Mouse (Mus musculus) liver, postnatal 0 days (tissue): ENCODE data around the gene Olfr1057. TPM values are rescaled to one million over a fixed set of nuclear protein-coding genes. Genes with fewer than 3 reads are reported as not detected.
"Not testable (repeated sequence)": the region's sequence is repeated elsewhere in the genome, so short reads cannot be mapped to it uniquely, and the experiment has no call there.

ENCODE experiments used
- ATAC-seq: fragments of 200-750 bp; cut with Nextera tagmentation; 2 replicates; pipeline ENCODE4 v1.8.0; 2017; ENCODE audit warnings: mild to moderate bottlenecking, moderate library complexity
- DNase-seq: peaks from one replicate; pipeline ENCODE4 v3.0.0-alpha.2; 2016
- H3K27ac ChIP-seq: fragments of 300-500 bp; sonication (generic); 2 replicates; pipeline ENCODE4 v1.5.1; 2014; ENCODE audit warnings: antibody characterized with exemption, moderate library complexity, mild to moderate bottlenecking, low read depth
- H3K27me3 ChIP-seq: fragments of 300-500 bp; sonication (generic); 2 replicates; pipeline ENCODE4 v1.6.1; 2014; ENCODE audit warnings: low read length, control low read depth, mixed read lengths; ENCODE audit not compliant: insufficient read depth
- H3K36me3 ChIP-seq: fragments of 300-500 bp; sonication (generic); replicated peaks from 2 replicates; pipeline ENCODE4 v1.6.1; 2014; ENCODE audit warnings: mild to moderate bottlenecking, control low read depth, low read length, moderate library complexity, mixed read lengths; ENCODE audit not compliant: insufficient read depth
- H3K4me1 ChIP-seq: fragments of 300-500 bp; sonication (generic); 2 replicates; pipeline ENCODE4 v1.6.1; 2014; ENCODE audit warnings: antibody characterized with exemption, mild to moderate bottlenecking, control low read depth; ENCODE audit not compliant: insufficient read depth
- H3K4me2 ChIP-seq: fragments of 300-500 bp; sonication (generic); 2 replicates; pipeline ENCODE4 v1.6.1; 2014; ENCODE audit warnings: low read depth, mild to moderate bottlenecking, low read length, moderate library complexity, mixed read lengths
- H3K4me3 ChIP-seq: fragments of 300-500 bp; sonication (generic); 2 replicates; pipeline ENCODE4 v1.5.1; 2014; ENCODE audit warnings: low read depth, low read length
- H3K9ac ChIP-seq: fragments of 300-500 bp; sonication (generic); replicated peaks from 2 replicates; pipeline ENCODE4 v1.6.1; 2014; ENCODE audit warnings: mild to moderate bottlenecking, moderate library complexity
- H3K9me3 ChIP-seq: fragments of 300-500 bp; sonication (generic); 2 replicates; pipeline ENCODE4 v1.6.1; 2016; ENCODE audit warnings: mild to moderate bottlenecking, control low read depth, low read length, mixed read lengths
- CTCF ChIP-seq: sonication (generic); IDR thresholded peaks from 2 replicates; pipeline ENCODE4 v1.5.1; 2016; ENCODE audit warnings: antibody characterized with exemption, low read depth
- EP300 ChIP-seq: IDR thresholded peaks from 2 replicates; pipeline ENCODE4 v1.6.1; 2016; ENCODE audit warnings: antibody characterized with exemption, low read depth, mild to moderate bottlenecking
- WGBS: fragments of 180-500 bp; shearing (Covaris S2); extraction: QIAGEN DNeasy Blood & Tissue Kit; methylation state at CpG from one replicate; pipeline ENCODE4 v1.1.7; 2014; ENCODE audit not compliant: insufficient replicate concordance; 5-methylcytosine and 5-hydroxymethylcytosine counted together
- polyA plus RNA-seq: library from polyadenylated mRNA; unstranded; fragments of >200 nt; fragmentation: Nextera tagmentation; extraction: Ambion mirVana; gene quantifications from 2 replicates; pipeline ENCODE4 v1.2.1, GENCODE M21; 2015

Olfr1057 gene
- not detected in 2 replicates for polyA plus RNA-seq

DNA sequence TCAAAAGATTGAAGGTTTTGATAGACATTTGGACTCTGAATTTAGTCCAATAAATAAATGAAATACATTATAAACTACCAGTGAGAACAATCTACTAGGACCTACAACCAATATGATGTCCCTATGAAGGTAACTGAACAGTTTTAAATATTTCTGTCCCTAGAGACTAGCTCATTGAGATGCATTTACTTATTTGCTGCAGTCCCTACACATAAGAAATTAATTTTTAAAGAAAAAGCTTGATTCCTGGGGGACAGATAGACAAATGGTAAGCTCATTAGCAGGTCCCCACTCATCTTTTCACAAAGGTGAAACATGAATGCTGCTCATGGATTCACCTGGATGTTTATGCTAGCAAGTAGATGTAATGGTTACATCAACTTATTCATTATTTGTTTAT is at the start of gene Olfr1057:
Olfr1057 (minus strand) TSS at position 101 of the 400 bp plus-strand sequence.
- H3K27ac ChIP-seq: no peak within 1 kb of the TSS
- no peaks in the 10 kb centered on the region for H3K9me3 ChIP-seq
- no peaks in the 10 kb centered on the region for H3K27me3 ChIP-seq
- DNase-seq (no peak), ATAC-seq (no peak)
- H3K9ac ChIP-seq: no peak within 1 kb of the TSS
- no peaks in the 10 kb centered on the region for H3K4me1 ChIP-seq
- H3K36me3 ChIP-seq: no peaks in the 10 kb centered on the region
- no peak within 1 kb of the TSS for H3K4me3 ChIP-seq
- H3K4me2 ChIP-seq: no peak within 1 kb of the TSS
- TF ChIP-seq EP300 (no peak), CTCF (no peak)

DNA sequence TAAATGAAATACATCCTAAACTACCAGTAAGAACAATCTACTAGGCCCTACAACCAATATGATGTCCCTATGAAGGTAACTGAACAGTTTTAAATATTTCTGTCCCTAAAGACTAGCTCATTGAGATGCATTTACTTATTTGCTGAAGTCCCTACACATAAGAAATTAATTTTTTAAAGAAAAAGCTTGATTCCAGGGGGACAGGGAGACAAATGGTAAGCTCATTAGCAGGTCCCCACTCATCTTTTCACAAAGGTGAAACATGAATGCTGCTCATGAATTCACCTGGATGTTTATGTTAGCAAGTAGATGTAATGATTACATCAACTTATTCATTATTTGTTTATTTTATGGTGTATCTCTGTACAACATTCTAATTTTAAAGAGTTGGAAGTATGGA is 48.5 kb upstream of the Olfr1057 start, which contains the start of gene Olfr1062:
Olfr1062 (minus strand) TSS at position 101 of the 400 bp plus-strand sequence.
- H3K9me3 ChIP-seq, H3K4me1 ChIP-seq, ATAC-seq, H3K9ac ChIP-seq, H3K27me3 ChIP-seq, H3K4me3 ChIP-seq, DNase-seq, H3K4me2 ChIP-seq, H3K27ac ChIP-seq, H3K36me3 ChIP-seq: not testable (repeated sequence)

DNA sequence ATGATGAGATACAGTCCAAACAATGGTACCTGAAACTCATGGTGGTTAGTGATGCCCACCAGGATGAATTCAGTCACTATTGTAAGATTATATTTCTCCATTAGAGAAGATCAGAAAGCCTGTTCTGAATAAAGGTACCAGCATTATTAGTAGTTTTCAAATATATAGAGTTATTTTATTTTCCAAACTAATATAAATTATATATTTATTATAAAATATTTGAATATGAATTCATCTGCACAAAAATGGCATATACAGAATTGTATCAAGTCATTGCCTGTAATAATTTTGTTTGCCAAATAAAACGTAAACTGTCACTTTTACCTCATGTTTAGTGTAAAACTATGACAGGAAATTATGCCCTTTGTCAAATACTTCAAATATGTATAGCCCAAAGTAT is 35.8 kb upstream of the Olfr1057 start, which contains the start of gene Olfr1061:
Olfr1061 (minus strand) TSS at position 101 of the 400 bp plus-strand sequence.
- no peak for TF ChIP-seq EP300
- TF ChIP-seq CTCF: no peak
- Histone ChIP-seq H3K4me2 (no peak within 1 kb of the TSS), H3K9me3 (no peaks in the 10 kb centered on the region), H3K9ac (no peak within 1 kb of the TSS), H3K4me3 (no peak within 1 kb of the TSS), H3K36me3 (no peaks in the 10 kb centered on the region), H3K4me1 (no peaks in the 10 kb centered on the region), H3K27me3 (no peaks in the 10 kb centered on the region), H3K27ac (no peak within 1 kb of the TSS)
- DNase-seq (no peak), ATAC-seq (no peak)
- WGBS: 61% methylated on average over 1 of the region's 1 CpGs

GRCm38 (mm10) chr2:86395114-86395513 is 16.9 kb upstream of the Olfr1057 start:
- Histone ChIP-seq H3K27me3 (no peaks in the 10 kb centered on the region), H3K9ac (no peak overlapping the region), H3K4me2 (no peak overlapping the region), H3K36me3 (no peaks in the 10 kb centered on the region), H3K4me1 (no peaks in the 10 kb centered on the region), H3K4me3 (no peak overlapping the region), H3K9me3 (no peaks in the 10 kb centered on the region), H3K27ac (no peak overlapping the region)
- TF ChIP-seq CTCF (no peak), EP300 (no peak)
- 66% methylated on average over 2 of the region's 2 CpGs for WGBS
- ATAC-seq (no peak), DNase-seq (no peak)

DNA sequence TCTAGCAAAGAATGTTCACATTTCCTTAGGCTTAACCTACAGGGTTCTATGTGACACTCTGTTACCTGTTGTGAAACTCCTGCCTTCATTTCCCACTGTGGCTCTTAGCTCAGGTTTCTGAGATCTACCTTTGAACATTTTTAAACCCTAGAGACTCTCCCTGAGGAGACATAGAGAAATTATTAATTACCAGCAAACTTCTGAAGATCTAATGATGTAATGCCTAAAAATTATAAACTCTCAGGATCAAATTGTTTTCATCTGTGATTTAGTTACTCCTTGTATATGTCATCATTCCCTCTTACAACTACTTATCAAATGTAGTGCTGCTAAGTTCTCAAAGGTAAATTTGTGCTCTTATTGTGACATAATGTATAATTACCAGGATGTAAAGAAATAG is 10.3 kb upstream of the Olfr1057 start, which contains the start of gene Olfr1058:
Olfr1058 (minus strand) TSS at position 101 of the 400 bp plus-strand sequence.
- ATAC-seq, H3K27ac ChIP-seq, H3K36me3 ChIP-seq, H3K9me3 ChIP-seq, H3K9ac ChIP-seq, DNase-seq, H3K4me1 ChIP-seq, H3K4me3 ChIP-seq, H3K4me2 ChIP-seq, H3K27me3 ChIP-seq: not testable (repeated sequence)

- not testable (repeated sequence) for H3K4me2 ChIP-seq, H3K36me3 ChIP-seq, H3K4me1 ChIP-seq, H3K27ac ChIP-seq, DNase-seq, H3K27me3 ChIP-seq, ATAC-seq, H3K9ac ChIP-seq, H3K9me3 ChIP-seq, H3K4me3 ChIP-seq
- no CpG with 5 or more reads among the region's 6 CpGs for WGBS
Observed at GRCm38 (mm10) chr2:86366342-86366741, 11.9 kb downstream of the Olfr1057 start.

DNA sequence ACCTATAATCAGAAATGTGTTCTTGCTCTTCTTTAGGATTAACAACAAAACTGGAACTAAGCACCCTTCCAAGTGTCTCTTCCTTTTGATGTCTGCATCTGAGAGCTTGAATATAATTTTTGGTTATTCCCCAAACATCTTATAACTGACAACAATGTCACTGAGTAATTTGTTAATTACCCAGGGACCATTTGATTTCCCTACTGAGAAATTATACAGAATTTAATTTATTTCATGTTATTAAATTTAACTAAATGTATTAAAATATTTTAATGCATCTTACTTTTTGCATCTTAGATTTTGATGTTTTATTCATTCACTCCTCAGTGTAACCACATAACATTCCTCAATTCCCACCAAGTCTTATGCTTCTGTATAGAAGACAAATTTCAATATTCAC is 15.8 kb downstream of the Olfr1057 start, which contains the start of gene Olfr1056:
Olfr1056 (minus strand) TSS at position 101 of the 400 bp plus-strand sequence.
- no peak for TF ChIP-seq EP300
- TF ChIP-seq CTCF: no peak
- H3K36me3 ChIP-seq: no peaks in the 10 kb centered on the region
- no peak within 1 kb of the TSS for H3K4me2 ChIP-seq
- H3K27me3 ChIP-seq: no peaks in the 10 kb centered on the region
- no peak within 1 kb of the TSS for H3K4me3 ChIP-seq
- ATAC-seq: no peak
- H3K9ac ChIP-seq: no peak within 1 kb of the TSS
- no peak for DNase-seq
- H3K9me3 ChIP-seq: no peaks in the 10 kb centered on the region
- H3K4me1 ChIP-seq: no peaks in the 10 kb centered on the region
- H3K27ac ChIP-seq: no peak within 1 kb of the TSS

DNA sequence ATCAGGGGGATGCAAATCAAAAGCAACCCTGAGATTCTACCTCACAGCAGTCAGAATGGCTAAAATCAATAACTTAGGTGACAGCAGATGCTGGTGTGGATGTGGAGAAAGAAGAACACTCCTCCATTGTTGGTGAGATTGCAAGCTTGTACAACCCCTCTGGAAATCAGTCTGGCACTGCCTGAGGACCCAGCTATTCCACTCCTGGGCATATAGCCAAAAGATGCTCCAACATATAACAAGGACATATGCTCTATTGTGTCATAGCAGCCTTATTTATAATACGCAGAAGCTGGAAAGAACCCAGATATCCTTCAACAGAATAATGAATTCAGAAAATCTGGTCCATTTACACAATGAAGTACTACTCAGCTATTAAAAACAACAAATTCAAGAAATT is 26.4 kb downstream of the Olfr1057 start:
- not testable (repeated sequence) for H3K9me3 ChIP-seq, H3K27ac ChIP-seq, H3K27me3 ChIP-seq, ATAC-seq, H3K9ac ChIP-seq, H3K4me2 ChIP-seq, H3K4me1 ChIP-seq, DNase-seq, H3K36me3 ChIP-seq, H3K4me3 ChIP-seq
- 88% methylated on average over 1 of the region's 1 CpGs for WGBS
